Mouse (Mus musculus) T-helper 1 cell (primary cell): ENCODE measurements around the gene Arl13b.

Source experiments
- in situ Hi-C: fragments of 300-600 bp; cut with MboI, MseI; formaldehyde crosslinking; loops from one replicate; pipeline ENCODE4 v1.15.1; 2025; ENCODE audit warnings: high pct_unique_total_duplicates

Arl13b gene

GRCm38 (mm10) chr16:62814491-62814890, 32.3 kb downstream of the Arl13b start, which contains the start of gene Stx19:
Stx19 (plus strand) TSS chr16:62814676.
- in situ Hi-C loops: loop anchor here (10.0 kb wide), 1 partner anchor 690 kb away; no protein-coding TSS in a partner anchor

GRCm38 (mm10) chr16:62813790-62814189, 33.0 kb downstream of the Arl13b start:
- in situ Hi-C loops: loop anchor here (10.0 kb wide), 1 partner anchor 689 kb away; no protein-coding TSS in a partner anchor

- in situ Hi-C loops: loop anchor here (10.0 kb wide), 1 partner anchor 686 kb away; no protein-coding TSS in a partner anchor
These were observed 36.0 kb downstream of the Arl13b start for GRCm38 (mm10) chr16:62810855-62811254.

GRCm38 (mm10) chr16:62807249-62807979, 39.4 kb downstream of the Arl13b start:
- in situ Hi-C loops: no loop called here

- in situ Hi-C loops: no loop called here
These were observed 42.2 kb downstream of the Arl13b start for GRCm38 (mm10) chr16:62804621-62805020.

- in situ Hi-C loops: no loop called here
These were observed 47.0 kb downstream of the Arl13b start for GRCm38 (mm10) chr16:62799839-62800238.

- in situ Hi-C loops: no loop called here
These were observed 47.4 kb downstream of the Arl13b start for GRCm38 (mm10) chr16:62799426-62799825.

- in situ Hi-C loops: no loop called here
These were observed 48.0 kb downstream of the Arl13b start for GRCm38 (mm10) chr16:62798808-62799207.

GRCm38 (mm10) chr16:62796608-62797007, 50.2 kb downstream of the Arl13b start:
- in situ Hi-C loops: no loop called here

GRCm38 (mm10) chr16:62786621-62787331, 60.1 kb downstream of the Arl13b start, which contains the start of gene Nsun3:
Nsun3 (minus strand) TSS chr16:62786818.
- in situ Hi-C loops: no loop called here

GRCm38 (mm10) chr16:62782229-62782628, 64.6 kb downstream of the Arl13b start:
- in situ Hi-C loops: no loop called here

- in situ Hi-C loops: no loop called here
These were observed 68.6 kb downstream of the Arl13b start for GRCm38 (mm10) chr16:62778282-62778681.

- in situ Hi-C loops: no loop called here
These were observed 70.8 kb downstream of the Arl13b start for GRCm38 (mm10) chr16:62776034-62776433.

GRCm38 (mm10) chr16:62773462-62773861, 73.4 kb downstream of the Arl13b start:
- in situ Hi-C loops: no loop called here

- in situ Hi-C loops: no loop called here
These were observed 88.5 kb downstream of the Arl13b start for GRCm38 (mm10) chr16:62758340-62758739.

GRCm38 (mm10) chr16:62755307-62755706, 91.5 kb downstream of the Arl13b start:
- in situ Hi-C loops: no loop called here

- in situ Hi-C loops: no loop called here
These were observed 93.2 kb downstream of the Arl13b start for GRCm38 (mm10) chr16:62753597-62753996.

- in situ Hi-C loops: no loop called here
These were observed 93.8 kb downstream of the Arl13b start for GRCm38 (mm10) chr16:62753079-62753478.

GRCm38 (mm10) chr16:62745875-62746274, 101.0 kb downstream of the Arl13b start:
- in situ Hi-C loops: no loop called here
